Mouse (Mus musculus) adrenal gland, postnatal 0 days (tissue): ENCODE measurements around the gene F5. TPM values are rescaled to one million over a fixed set of nuclear protein-coding genes. Genes with fewer than 3 reads are reported as not detected.

Experiments
- polyA plus RNA-seq: library from polyadenylated mRNA; unstranded; fragments of >200 nt; fragmentation: Nextera tagmentation; extraction: Ambion mirVana; gene quantifications from 2 replicates; pipeline ENCODE4 v1.2.1, GENCODE M21; 2015

F5 gene
- polyA plus RNA-seq, result 1.1 TPM in 2 replicates

DNA sequence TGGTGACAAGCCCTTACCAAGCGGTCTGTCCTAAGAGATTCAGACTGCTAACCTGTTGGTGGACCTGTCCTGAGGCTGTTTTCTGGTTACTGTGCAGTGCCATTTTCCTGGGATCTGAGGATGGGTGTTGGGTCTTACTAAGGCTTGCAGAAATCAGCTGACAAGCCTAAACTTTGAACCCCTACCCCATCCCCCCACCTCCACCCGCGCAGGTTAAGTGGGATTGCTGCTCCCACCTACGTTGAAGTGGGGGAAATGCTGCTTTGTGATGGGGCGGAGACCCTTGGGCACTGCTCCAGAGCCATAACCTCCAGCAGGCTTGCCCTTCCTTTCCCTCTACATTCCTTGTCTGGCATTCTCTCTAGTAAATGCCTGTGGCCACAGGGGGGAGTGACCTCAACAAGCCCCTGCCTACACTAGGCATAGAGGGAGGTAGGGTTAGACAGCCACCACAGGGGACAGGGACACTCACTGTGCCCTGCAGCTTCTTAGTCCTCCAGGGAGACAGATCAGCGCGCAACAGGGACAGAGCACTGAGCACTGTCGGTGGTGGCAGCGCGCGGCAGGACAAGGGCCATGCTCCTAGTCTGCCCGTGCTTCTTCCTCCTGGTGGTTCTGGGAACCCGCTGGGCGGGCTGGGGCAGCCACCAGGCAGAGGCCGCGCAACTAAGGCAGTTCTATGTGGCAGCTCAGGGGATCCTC is at the start of gene F5:
Gene F5 (plus strand): TSS at position 452 of the 702 bp plus-strand sequence.

DNA sequence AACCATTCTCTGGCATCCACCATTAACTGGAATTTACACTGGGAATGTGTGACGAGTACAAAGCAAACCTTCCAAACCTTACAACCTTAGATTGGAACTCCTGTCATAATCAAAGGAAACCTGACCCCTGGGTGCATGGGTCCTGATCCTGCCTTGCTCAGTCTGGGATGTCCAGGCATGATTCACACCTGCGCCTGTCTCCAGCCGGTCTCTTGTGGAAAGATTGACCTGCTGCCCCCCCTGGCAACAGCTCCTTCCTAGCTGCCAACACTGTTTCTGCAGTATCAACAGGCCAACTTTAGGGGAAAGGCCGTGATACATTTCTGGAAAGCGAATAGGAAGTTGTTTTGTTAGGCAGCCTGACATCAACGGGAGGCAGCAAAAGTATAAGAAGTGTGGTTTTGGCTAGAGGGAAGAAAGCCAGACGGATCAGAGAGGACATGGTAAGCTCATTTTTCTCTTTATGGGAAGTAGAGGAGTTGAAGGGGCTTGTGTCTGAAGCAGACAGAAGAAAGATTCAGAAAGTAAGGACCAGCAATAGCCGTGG is 36.6 kb upstream of the F5 start, which contains the start of gene Selp:
Gene Selp (plus strand): TSS at position 318 of the 547 bp plus-strand sequence.

GRCm38 (mm10) chr1:164248465-164249331 is 97.1 kb downstream of the F5 start, which contains the start of gene Slc19a2:
Slc19a2 (plus strand) TSS chr1:164249046.

Other genes starting within 250 kb of the F5 start
- 11.9 and 17.9 TPM in 2 replicates for gene Scyl3, start 222.7 kb upstream of the F5 start, polyA plus RNA-seq
- 3.5 and 3.7 TPM in 2 replicates for gene BC055324, start 157.0 kb upstream of the F5 start, polyA plus RNA-seq
- 10.1 and 12.5 TPM in 2 replicates for gene Mettl18, start 156.9 kb upstream of the F5 start, polyA plus RNA-seq
- 0.06 and 0.09 TPM in 2 replicates for gene Sele, start 103.6 kb upstream of the F5 start, polyA plus RNA-seq
- gene Sell, start 89.9 kb upstream of the F5 start, polyA plus RNA-seq, result 1.6 and 2.5 TPM in 2 replicates
- gene Selp, start 36.6 kb upstream of the F5 start, polyA plus RNA-seq, result 0.17 and 0.28 TPM in 2 replicates
- gene Slc19a2, start 97.2 kb downstream of the F5 start, polyA plus RNA-seq, result 7.2 and 12.7 TPM in 2 replicates
- 9.3 and 13.1 TPM in 2 replicates for gene Ccdc181, start 123.7 kb downstream of the F5 start, polyA plus RNA-seq
- 29.2 and 32.9 TPM in 2 replicates for gene Nme7, start 152.3 kb downstream of the F5 start, polyA plus RNA-seq
- gene Blzf1, start 155.7 kb downstream of the F5 start, polyA plus RNA-seq, result 21.5 and 31.2 TPM in 2 replicates